Mouse (Mus musculus): ENCODE results near the gene Prps1l3. TPM values are rescaled to one million over a fixed set of nuclear protein-coding genes. Genes with fewer than 3 reads are reported as not detected.

Prps1l3 gene
- total RNA-seq, 2 experiments from 2014 or later = 22.0 to 27.7 TPM

- DNase-seq = no peak
These were observed 13.7 kb downstream of the Prps1l3 start for GRCm38 (mm10) chr12:57243671-57244495.

DNA sequence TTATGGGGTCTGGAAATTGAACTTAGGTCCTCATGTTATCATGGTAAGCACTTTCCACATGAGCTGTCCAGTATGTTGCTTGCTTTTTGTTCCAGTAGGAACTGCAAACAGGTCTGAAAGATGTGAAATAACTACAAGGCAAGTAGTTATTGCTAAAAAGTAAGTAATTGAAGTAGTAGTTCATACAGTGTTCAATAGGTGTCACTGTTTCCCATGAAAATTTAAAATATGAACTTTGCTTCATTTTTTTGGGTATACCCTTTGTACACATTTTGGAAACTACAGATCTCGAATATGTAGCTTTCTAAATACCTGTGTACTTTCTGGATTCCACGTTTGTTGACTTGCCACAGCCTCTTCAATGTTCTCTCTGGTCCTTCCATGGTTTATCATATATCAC is 28.4 kb downstream of the Prps1l3 start:
- no peak for DNase-seq

GRCm38 (mm10) chr12:57275456-57275855 is 45.2 kb downstream of the Prps1l3 start:
- DNase-seq = no peak

DNA sequence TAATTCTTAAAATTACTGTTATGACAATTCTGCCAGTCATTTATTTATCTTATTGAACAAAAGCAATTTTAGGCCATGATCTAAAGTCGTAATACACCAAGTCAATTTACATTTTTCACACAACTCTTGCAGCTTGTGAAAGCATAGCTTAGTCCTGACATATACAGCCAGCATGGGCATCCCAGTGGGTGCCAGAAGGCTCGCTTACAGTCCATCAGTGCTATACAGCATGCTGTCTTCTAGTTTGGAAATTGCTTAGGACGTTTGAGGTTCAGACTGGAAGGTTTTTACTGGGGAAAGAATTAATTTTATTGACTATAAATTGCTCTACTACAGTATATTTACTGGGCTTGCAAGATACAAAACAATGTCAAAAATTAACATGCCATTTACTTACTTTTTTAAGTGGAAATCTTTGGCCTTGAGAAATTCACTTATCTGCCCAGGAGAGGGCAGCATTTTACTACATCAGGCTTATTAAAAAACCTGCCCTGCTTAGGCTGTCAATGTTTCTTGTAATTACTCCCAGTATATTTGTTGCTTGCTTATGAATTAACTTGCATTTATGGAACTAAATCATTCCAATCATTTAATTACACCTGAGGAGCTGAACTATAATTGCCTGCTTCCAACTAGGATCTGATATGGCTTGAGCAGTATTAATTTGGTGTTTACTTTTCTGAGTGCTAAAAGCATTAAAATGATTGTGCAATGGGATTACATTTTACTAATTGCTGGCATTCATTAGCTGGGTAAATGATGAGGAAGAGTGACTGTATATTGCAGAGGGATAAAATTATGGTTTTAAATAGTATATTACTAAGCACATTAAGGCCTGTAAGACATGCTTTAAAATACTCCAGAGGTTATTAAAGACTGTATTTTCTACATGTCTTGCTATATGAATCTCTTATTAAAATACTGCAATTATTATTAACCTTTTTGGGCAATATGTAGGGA is 51.2 kb downstream of the Prps1l3 start:
- no peak for DNase-seq

DNA sequence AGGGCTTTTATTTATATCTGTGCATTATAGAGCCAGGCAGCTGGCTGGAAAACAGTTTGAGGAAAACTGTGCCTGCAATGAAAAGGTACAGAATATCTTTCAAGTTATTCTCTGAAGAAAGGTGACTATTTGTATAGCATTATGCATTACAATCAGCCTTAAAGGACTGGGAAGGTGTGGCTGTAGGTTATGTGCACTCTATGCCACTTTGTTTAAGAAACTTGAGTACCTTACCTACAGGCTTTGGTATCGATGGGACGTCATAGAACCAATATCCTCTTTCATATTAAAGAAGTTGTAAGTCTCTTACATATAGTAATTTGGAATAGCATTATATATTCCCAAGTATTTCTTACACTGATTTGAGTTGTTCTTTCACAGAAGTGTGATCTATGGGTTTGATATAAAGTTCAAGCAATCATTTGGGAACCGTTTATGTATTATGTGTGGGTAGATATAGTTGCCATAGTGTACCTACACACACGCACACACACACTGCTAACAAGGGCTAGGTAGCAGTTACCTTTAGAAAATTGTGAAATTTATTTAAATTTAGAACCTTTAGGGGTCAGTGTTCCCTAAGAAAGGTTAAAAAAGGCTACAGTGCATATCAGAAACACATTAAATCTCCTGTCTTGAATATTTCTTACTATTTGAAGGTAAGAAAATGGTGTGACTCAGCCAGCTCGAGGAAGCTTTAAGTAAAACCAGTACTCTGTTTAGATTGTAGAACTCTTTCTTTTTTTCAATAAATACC is 55.3 kb downstream of the Prps1l3 start:
- no peak for DNase-seq

Other genes with a start within 250 kb of the Prps1l3 start
- gene Slc25a21, start 32.9 kb upstream of the Prps1l3 start, total RNA-seq (2021) = under 1 TPM; 0.35 to 0.54 TPM
- 1 to 10 TPM; 5.0 to 6.9 TPM for gene Mipol1, start within 50 bp of the Prps1l3 start, total RNA-seq (2021)